Mouse (Mus musculus): ENCODE results near the gene Ccn5. TPM values are rescaled to one million over a fixed set of nuclear protein-coding genes. Genes with fewer than 3 reads are reported as not detected.

Ccn5 gene
- polyA plus RNA-seq, 1 experiment from 2014 or later, result 1.3 TPM

- 53% methylated on average over 7 of the region's 7 CpGs for WGBS
- Histone ChIP-seq H3K4me1 (ENCODE audit: control insufficient read depth, insufficient read depth, low read length) (no peaks in the 10 kb centered on the region), H3K9ac (ENCODE audit: low read length) (no peak overlapping the region), H3K4me2 (ENCODE audit: low read depth, low read length) (no peak overlapping the region), H3K27ac (ENCODE audit: low read length) (no peak overlapping the region), H3K27me3 (ENCODE audit: control insufficient read depth, insufficient read depth, low read length) (no peaks in the 10 kb centered on the region), H3K9me3 (replicated peaks; ENCODE audit: control insufficient read depth, low read length) (no peaks in the 10 kb centered on the region), H3K36me3 (ENCODE audit: control insufficient read depth, insufficient read depth) (no peaks in the 10 kb centered on the region), H3K4me3 (ENCODE audit: low read length) (no peak overlapping the region)
- no peak for ATAC-seq (replicated peaks; ENCODE audit: extremely low read depth, insufficient read depth, low FRiP score)
These were observed 22.2 kb upstream of the Ccn5 start for GRCm38 (mm10) chr2:163798411-163798810.

GRCm38 (mm10) chr2:163800832-163801231 is 19.8 kb upstream of the Ccn5 start:
- 23% methylated on average over 3 of the region's 3 CpGs for WGBS
- H3K9me3 ChIP-seq (replicated peaks; ENCODE audit: control insufficient read depth, low read length), result no peaks in the 10 kb centered on the region
- no peak overlapping the region for H3K4me3 ChIP-seq (ENCODE audit: low read length)
- no peak overlapping the region for H3K9ac ChIP-seq (ENCODE audit: low read length)
- H3K27ac ChIP-seq (ENCODE audit: low read length), result no peak overlapping the region
- no peaks in the 10 kb centered on the region for H3K4me1 ChIP-seq (ENCODE audit: control insufficient read depth, insufficient read depth, low read length)
- ATAC-seq (replicated peaks; ENCODE audit: extremely low read depth, insufficient read depth, low FRiP score), result no peak
- no peak overlapping the region for H3K4me2 ChIP-seq (ENCODE audit: low read depth, low read length)
- H3K27me3 ChIP-seq (ENCODE audit: control insufficient read depth, insufficient read depth, low read length), result no peaks in the 10 kb centered on the region
- no peaks in the 10 kb centered on the region for H3K36me3 ChIP-seq (ENCODE audit: control insufficient read depth, insufficient read depth)

- ATAC-seq (replicated peaks; ENCODE audit: extremely low read depth, insufficient read depth, low FRiP score), result no peak
- WGBS, result 76% methylated on average over 5 of the region's 5 CpGs
- H3K27ac ChIP-seq (ENCODE audit: low read length), result no peak overlapping the region
These were observed 19.3 kb upstream of the Ccn5 start for GRCm38 (mm10) chr2:163801406-163801805.

GRCm38 (mm10) chr2:163803838-163804237 is 16.8 kb upstream of the Ccn5 start:
- Histone ChIP-seq H3K9ac (ENCODE audit: low read length) (no peak overlapping the region), H3K27ac (ENCODE audit: low read length) (no peak overlapping the region), H3K27me3 (ENCODE audit: control insufficient read depth, insufficient read depth, low read length) (no peaks in the 10 kb centered on the region), H3K4me2 (ENCODE audit: low read depth, low read length) (no peak overlapping the region), H3K4me3 (ENCODE audit: low read length) (no peak overlapping the region), H3K9me3 (replicated peaks; ENCODE audit: control insufficient read depth, low read length) (no peaks in the 10 kb centered on the region), H3K36me3 (ENCODE audit: control insufficient read depth, insufficient read depth) (no peaks in the 10 kb centered on the region), H3K4me1 (ENCODE audit: control insufficient read depth, insufficient read depth, low read length) (no peaks in the 10 kb centered on the region)
- WGBS, result 57% methylated on average over 5 of the region's 5 CpGs
- ATAC-seq (replicated peaks; ENCODE audit: extremely low read depth, insufficient read depth, low FRiP score), result no peak

More at GRCm38 (mm10) chr2:163801406-163801805, 19.3 kb upstream of the Ccn5 start:
- Histone ChIP-seq H3K36me3 (ENCODE audit: control insufficient read depth, insufficient read depth) (no peaks in the 10 kb centered on the region), H3K4me1 (ENCODE audit: control insufficient read depth, insufficient read depth, low read length) (no peaks in the 10 kb centered on the region), H3K9ac (ENCODE audit: low read length) (no peak overlapping the region), H3K4me3 (ENCODE audit: low read length) (no peak overlapping the region), H3K9me3 (replicated peaks; ENCODE audit: control insufficient read depth, low read length) (no peaks in the 10 kb centered on the region), H3K27me3 (ENCODE audit: control insufficient read depth, insufficient read depth, low read length) (no peaks in the 10 kb centered on the region), H3K4me2 (ENCODE audit: low read depth, low read length) (no peak overlapping the region)

GRCm38 (mm10) chr2:163809166-163809565 is 11.5 kb upstream of the Ccn5 start:
- Histone ChIP-seq H3K27me3 (ENCODE audit: control insufficient read depth, insufficient read depth, low read length) (no peaks in the 10 kb centered on the region), H3K36me3 (ENCODE audit: control insufficient read depth, insufficient read depth) (no peaks in the 10 kb centered on the region), H3K4me3 (ENCODE audit: low read length) (no peak overlapping the region), H3K9ac (ENCODE audit: low read length) (no peak overlapping the region), H3K4me2 (ENCODE audit: low read depth, low read length) (no peak overlapping the region), H3K4me1 (ENCODE audit: control insufficient read depth, insufficient read depth, low read length) (no peaks in the 10 kb centered on the region), H3K27ac (ENCODE audit: low read length) (no peak overlapping the region), H3K9me3 (replicated peaks; ENCODE audit: control insufficient read depth, low read length) (no peaks in the 10 kb centered on the region)
- WGBS, result 75% methylated on average over 4 of the region's 4 CpGs
- no peak for ATAC-seq (replicated peaks; ENCODE audit: extremely low read depth, insufficient read depth, low FRiP score)

- 32% methylated on average over 7 of the region's 7 CpGs for WGBS
- Histone ChIP-seq H3K27me3 (ENCODE audit: control insufficient read depth, insufficient read depth, low read length) (no peaks in the 10 kb centered on the region), H3K4me1 (ENCODE audit: control insufficient read depth, insufficient read depth, low read length) (no peaks in the 10 kb centered on the region), H3K4me2 (ENCODE audit: low read depth, low read length) (no peak overlapping the region), H3K27ac (ENCODE audit: low read length) (no peak overlapping the region), H3K9ac (ENCODE audit: low read length) (no peak overlapping the region), H3K4me3 (ENCODE audit: low read length) (no peak overlapping the region), H3K36me3 (ENCODE audit: control insufficient read depth, insufficient read depth) (no peaks in the 10 kb centered on the region), H3K9me3 (replicated peaks; ENCODE audit: control insufficient read depth, low read length) (no peaks in the 10 kb centered on the region)
- ATAC-seq (replicated peaks; ENCODE audit: extremely low read depth, insufficient read depth, low FRiP score), result no peak
These were observed 11.0 kb upstream of the Ccn5 start for GRCm38 (mm10) chr2:163809704-163810103.

- Histone ChIP-seq H3K9me3 (replicated peaks; ENCODE audit: control insufficient read depth, low read length) (0 out of 2 replicates have a peak, but pooled peaks cover 2% of the 10 kb centered on the region), H3K9ac (ENCODE audit: low read length) (no peak overlapping the region), H3K27ac (ENCODE audit: low read length) (no peak overlapping the region), H3K4me1 (ENCODE audit: control insufficient read depth, insufficient read depth, low read length) (no peaks in the 10 kb centered on the region), H3K27me3 (ENCODE audit: control insufficient read depth, insufficient read depth, low read length) (no peaks in the 10 kb centered on the region), H3K4me3 (ENCODE audit: low read length) (no peak overlapping the region), H3K36me3 (ENCODE audit: control insufficient read depth, insufficient read depth) (no peaks in the 10 kb centered on the region), H3K4me2 (ENCODE audit: low read depth, low read length) (no peak overlapping the region)
- WGBS, result 47% methylated on average over 5 of the region's 5 CpGs
- ATAC-seq (replicated peaks; ENCODE audit: extremely low read depth, insufficient read depth, low FRiP score), result no peak
These were observed 7.6 kb upstream of the Ccn5 start for GRCm38 (mm10) chr2:163813077-163813476.

- H3K27ac ChIP-seq (ENCODE audit: low read length), result no peak overlapping the region
- H3K36me3 ChIP-seq (ENCODE audit: control insufficient read depth, insufficient read depth), result no peaks in the 10 kb centered on the region
- WGBS, result 79% methylated on average over 9 of the region's 9 CpGs
- H3K4me1 ChIP-seq (ENCODE audit: control insufficient read depth, insufficient read depth, low read length), result no peaks in the 10 kb centered on the region
- 0 out of 2 replicates have a peak, but pooled peaks cover 4% of the 10 kb centered on the region for H3K27me3 ChIP-seq (ENCODE audit: control insufficient read depth, insufficient read depth, low read length)
- no peak for ATAC-seq (replicated peaks; ENCODE audit: extremely low read depth, insufficient read depth, low FRiP score)
- 0 out of 2 replicates have a peak, but pooled peaks cover 2% of the 10 kb centered on the region for H3K9me3 ChIP-seq (replicated peaks; ENCODE audit: control insufficient read depth, low read length)
- no peak overlapping the region for H3K4me3 ChIP-seq (ENCODE audit: low read length)
- H3K9ac ChIP-seq (ENCODE audit: low read length), result no peak overlapping the region
- H3K4me2 ChIP-seq (ENCODE audit: low read depth, low read length), result no peak overlapping the region
These were observed 5.8 kb upstream of the Ccn5 start for GRCm38 (mm10) chr2:163814739-163815465.

GRCm38 (mm10) chr2:163823248-163823647 is 2.6 kb downstream of the Ccn5 start:
- 0 out of 2 replicates have a peak, but pooled peaks cover 2% of the 10 kb centered on the region for H3K4me1 ChIP-seq (ENCODE audit: control insufficient read depth, insufficient read depth, low read length)
- no peak overlapping the region for H3K27ac ChIP-seq (ENCODE audit: low read length)
- no peak for ATAC-seq (replicated peaks; ENCODE audit: extremely low read depth, insufficient read depth, low FRiP score)
- H3K4me2 ChIP-seq (ENCODE audit: low read depth, low read length), result peak overlapping the region; percentile 35
- H3K9ac ChIP-seq (ENCODE audit: low read length), result no peak overlapping the region
- no peak overlapping the region for H3K4me3 ChIP-seq (ENCODE audit: low read length)
- no peaks in the 10 kb centered on the region for H3K36me3 ChIP-seq (ENCODE audit: control insufficient read depth, insufficient read depth)
- 3% methylated on average over 4 of the region's 4 CpGs for WGBS
- no peaks in the 10 kb centered on the region for H3K9me3 ChIP-seq (replicated peaks; ENCODE audit: control insufficient read depth, low read length)
- peaks cover 21% of the 10 kb centered on the region for H3K27me3 ChIP-seq (ENCODE audit: control insufficient read depth, insufficient read depth, low read length)
